Mouse (Mus musculus) liver (tissue): Measurements from ENCODE around the gene Fam170b.

ENCODE experiments used
- DNase-seq: peaks from one replicate; pipeline ENCODE4 v3.0.0-alpha.2; 2020; ENCODE audit warnings: mixed read lengths

The Fam170b gene

GRCm38 (mm10) chr14:32833847-32834246, at the start of gene Fam170b:
Gene Fam170b, plus strand, starts transcription at chr14:32833962.
- DNase-seq: no peak

GRCm38 (mm10) chr14:32784130-32784747, 49.5 kb upstream of the Fam170b start:
- DNase-seq: no peak

- DNase-seq: no peak
Measured at GRCm38 (mm10) chr14:32784748-32785134, 49.0 kb upstream of the Fam170b start.

- peak; percentile 20 for DNase-seq
Measured at GRCm38 (mm10) chr14:32785556-32786130, 48.1 kb upstream of the Fam170b start, which contains the start of gene Tmem273. Gene Tmem273, plus strand, starts transcription at chr14:32785963.

GRCm38 (mm10) chr14:32787691-32788090, 46.1 kb upstream of the Fam170b start:
- DNase-seq: no peak

- no peak for DNase-seq
Measured at GRCm38 (mm10) chr14:32796375-32796774, 37.4 kb upstream of the Fam170b start.

- no peak for DNase-seq
Measured at GRCm38 (mm10) chr14:32797803-32798202, 36.0 kb upstream of the Fam170b start.

- no peak for DNase-seq
Measured at GRCm38 (mm10) chr14:32798355-32798754, 35.4 kb upstream of the Fam170b start.

GRCm38 (mm10) chr14:32800048-32800447, 33.7 kb upstream of the Fam170b start:
- DNase-seq: no peak

- DNase-seq: peak; percentile 28
Measured at GRCm38 (mm10) chr14:32801016-32801661, 32.6 kb upstream of the Fam170b start.

GRCm38 (mm10) chr14:32801662-32802024, 32.1 kb upstream of the Fam170b start:
- DNase-seq: no peak

- DNase-seq: no peak
Measured at GRCm38 (mm10) chr14:32810111-32810510, 23.7 kb upstream of the Fam170b start.

- no peak for DNase-seq
Measured at GRCm38 (mm10) chr14:32812429-32812828, 21.3 kb upstream of the Fam170b start.

- DNase-seq: no peak
Measured at GRCm38 (mm10) chr14:32814961-32815360, 18.8 kb upstream of the Fam170b start.

- DNase-seq: no peak
Measured at GRCm38 (mm10) chr14:32816533-32816932, 17.2 kb upstream of the Fam170b start.

- no peak for DNase-seq
Measured at GRCm38 (mm10) chr14:32817258-32817657, 16.5 kb upstream of the Fam170b start.

GRCm38 (mm10) chr14:32819297-32819696, 14.5 kb upstream of the Fam170b start:
- DNase-seq: no peak

- DNase-seq: no peak
Measured at GRCm38 (mm10) chr14:32822812-32823211, 10.9 kb upstream of the Fam170b start.

GRCm38 (mm10) chr14:32823861-32824260, 9.9 kb upstream of the Fam170b start:
- DNase-seq: no peak

GRCm38 (mm10) chr14:32824267-32825150, 9.3 kb upstream of the Fam170b start:
- DNase-seq: no peak

GRCm38 (mm10) chr14:32825426-32826032, 8.2 kb upstream of the Fam170b start:
- DNase-seq: peak; percentile 60

- no peak for DNase-seq
Measured at GRCm38 (mm10) chr14:32827165-32827564, 6.6 kb upstream of the Fam170b start.
